Mouse (Mus musculus) E14TG2a.4 (cell line): ENCODE data around the gene Vmn1r39.

Experiments
- CTCF ChIP-seq: conservative IDR thresholded peaks from 2 replicates; pipeline ENCODE4 v1.5.1; 2014; ENCODE audit warnings: low read length
- NANOG ChIP-seq: IDR thresholded peaks from 2 replicates; pipeline ENCODE4 v1.6.1; 2014; ENCODE audit warnings: borderline replicate concordance, low read length, mixed read lengths
- POU5F1 ChIP-seq: IDR thresholded peaks from 2 replicates; pipeline ENCODE4 v1.6.1; 2014; ENCODE audit warnings: low read length, borderline replicate concordance

DNA sequence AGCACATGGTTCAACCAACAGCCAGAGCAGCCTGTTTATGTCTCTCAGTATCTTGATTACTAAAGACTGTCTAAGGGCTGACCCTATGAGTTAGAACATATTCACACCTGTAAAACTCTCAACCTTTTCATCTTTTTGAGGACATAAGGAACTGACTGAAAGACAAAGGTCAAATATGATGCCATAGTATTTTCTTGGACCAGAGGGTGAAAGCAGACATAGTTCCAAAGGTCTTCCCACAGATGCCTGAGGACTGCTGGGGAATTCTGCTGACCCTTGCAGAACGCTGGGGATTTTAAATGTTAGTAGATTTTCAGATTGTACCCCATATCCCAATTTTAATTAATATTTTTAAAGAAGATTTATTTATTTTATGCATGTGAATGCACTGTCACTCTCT lies 47.9 kb upstream of the Vmn1r39 start:
- TF ChIP-seq CTCF (no peak), NANOG (no peak), POU5F1 (no peak)
